Mouse (Mus musculus) forebrain, embryonic 11.5 days (tissue): ENCODE measurements around the gene Lgi2. TPM values are rescaled to one million over a fixed set of nuclear protein-coding genes. Genes with fewer than 3 reads are reported as not detected.

ENCODE experiments used
- ATAC-seq: fragments of 200-750 bp; cut with Nextera tagmentation; replicated peaks from 2 replicates; pipeline ENCODE4 v1.8.0; 2017; ENCODE audit warnings: moderate TSS enrichment; ENCODE audit not compliant: low FRiP score
- DNase-seq: peaks from one replicate; pipeline ENCODE4 v3.0.0-alpha.2; 2017; ENCODE audit warnings: low spot score
- H3K27ac ChIP-seq: fragments of 300-500 bp; sonication (generic); 2 replicates; pipeline ENCODE4 v1.5.1; 2014; ENCODE audit warnings: low read depth, low read length
- H3K27me3 ChIP-seq: fragments of 300-500 bp; sonication (generic); 2 replicates; pipeline ENCODE4 v1.6.1; 2014; ENCODE audit warnings: mild to moderate bottlenecking, low read length, mixed read lengths; ENCODE audit not compliant: control insufficient read depth, insufficient read depth
- H3K36me3 ChIP-seq: fragments of 300-500 bp; sonication (generic); 2 replicates; pipeline ENCODE4 v1.6.1; 2014; ENCODE audit warnings: mild to moderate bottlenecking, low read length, moderate library complexity, mixed read lengths; ENCODE audit not compliant: control insufficient read depth, insufficient read depth
- H3K4me1 ChIP-seq: fragments of 300-500 bp; sonication (generic); replicated peaks from 2 replicates; pipeline ENCODE4 v1.6.1; 2014; ENCODE audit warnings: low read length, mixed read lengths; ENCODE audit not compliant: control insufficient read depth, insufficient read depth
- H3K4me2 ChIP-seq: fragments of 300-500 bp; sonication (generic); 2 replicates; pipeline ENCODE4 v1.6.1; 2014; ENCODE audit warnings: low read depth, mild to moderate bottlenecking, low read length, moderate library complexity, mixed read lengths; ENCODE audit not compliant: severe bottlenecking
- H3K4me3 ChIP-seq: fragments of 300-500 bp; sonication (generic); 2 replicates; pipeline ENCODE4 v1.5.1; 2014; ENCODE audit warnings: low read depth, low read length
- H3K9ac ChIP-seq: fragments of 300-500 bp; sonication (generic); 2 replicates; pipeline ENCODE4 v1.6.1; 2014; ENCODE audit warnings: low read length
- H3K9me3 ChIP-seq: fragments of 300-500 bp; sonication (generic); 2 replicates; pipeline ENCODE4 v1.6.1; 2016; ENCODE audit warnings: low read length, mixed read lengths; ENCODE audit not compliant: control insufficient read depth
- WGBS: fragments of 180-500 bp; shearing (Covaris S2); extraction: QIAGEN DNeasy Blood & Tissue Kit; methylation state at CpG from one replicate; pipeline ENCODE4 v1.1.7; 2014; 5-methylcytosine and 5-hydroxymethylcytosine counted together
- polyA plus RNA-seq: library from polyadenylated mRNA; unstranded; fragments of >200 nt; fragmentation: Nextera tagmentation; extraction: Ambion mirVana; gene quantifications from 2 replicates; pipeline ENCODE4 v1.2.1, GENCODE M21; 2014

Lgi2 gene
- polyA plus RNA-seq, 1 experiment from 2014 or later, result 0.88 TPM

DNA sequence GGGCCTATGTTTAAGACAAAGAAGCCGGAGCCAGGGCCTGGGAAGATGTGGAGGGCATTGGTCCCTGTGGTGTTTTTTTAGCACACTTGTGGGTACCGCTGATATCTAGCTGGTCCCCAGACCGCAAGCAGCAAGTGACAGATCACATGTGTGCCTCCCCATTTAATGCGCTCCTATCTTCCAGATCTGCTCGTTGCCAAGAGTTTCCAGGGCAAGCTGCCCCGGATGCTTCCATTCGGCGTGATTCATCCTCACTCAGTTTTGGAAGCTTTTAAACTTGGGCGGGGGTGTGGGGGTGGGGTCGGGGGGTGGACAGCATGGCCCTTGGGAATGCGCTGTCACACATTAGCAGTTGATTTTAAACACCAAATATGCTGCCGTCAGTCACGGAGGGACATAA lies 61.6 kb downstream of the Lgi2 start:
- Histone ChIP-seq H3K27ac (no peak overlapping the region), H3K9ac (no peak overlapping the region), H3K36me3 (no peaks in the 10 kb centered on the region), H3K4me1 (no peaks in the 10 kb centered on the region), H3K27me3 (no peaks in the 10 kb centered on the region), H3K9me3 (no peaks in the 10 kb centered on the region), H3K4me2 (no peak overlapping the region), H3K4me3 (no peak overlapping the region)
- DNase-seq (no peak), ATAC-seq (no peak)
- 91% methylated on average over 13 of the region's 13 CpGs for WGBS

DNA sequence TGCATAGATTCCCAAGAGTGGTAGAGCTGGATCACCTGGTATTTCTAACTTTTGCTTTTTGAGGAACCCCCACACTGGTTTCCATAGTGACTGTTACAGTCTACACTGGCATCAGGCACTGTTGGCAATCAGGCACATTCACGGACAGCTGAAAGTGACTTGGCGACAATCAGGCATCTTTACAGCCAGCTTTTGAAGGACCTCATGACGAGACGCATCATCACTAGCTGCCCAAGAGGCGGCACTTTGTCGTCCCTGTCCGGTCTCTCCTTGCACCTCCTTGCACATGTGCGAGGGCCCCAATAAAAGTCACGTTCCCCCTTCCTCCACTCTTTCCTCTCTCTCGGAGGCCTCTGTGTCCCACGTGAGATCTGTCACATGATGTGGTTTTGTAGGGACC lies 62.1 kb downstream of the Lgi2 start:
- WGBS, result 93% methylated on average over 11 of the region's 11 CpGs
- H3K4me2 ChIP-seq, result no peak overlapping the region
- no peak for ATAC-seq

DNA sequence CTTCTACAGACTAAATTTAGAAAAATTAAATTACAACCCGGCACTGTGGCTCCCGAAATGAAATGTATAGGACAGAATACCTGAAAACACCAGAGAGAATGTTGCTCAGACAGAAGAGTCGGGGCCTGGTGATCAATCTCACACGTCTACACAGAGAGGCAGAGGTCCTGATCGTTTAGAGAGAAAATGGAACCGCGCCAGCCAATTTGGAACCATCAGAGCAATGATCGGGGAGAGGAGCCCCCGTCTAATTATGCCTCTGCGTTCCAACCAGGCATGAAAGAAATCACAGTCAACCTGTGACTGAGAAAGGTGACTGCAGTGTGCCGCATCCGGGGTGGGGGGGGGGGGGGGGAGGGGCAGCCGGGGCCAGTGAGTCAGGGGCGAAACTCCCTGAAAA lies 70.6 kb downstream of the Lgi2 start:
- no peak overlapping the region for H3K27ac ChIP-seq
- H3K27me3 ChIP-seq, result no peaks in the 10 kb centered on the region
- no peak for DNase-seq
- H3K4me2 ChIP-seq, result no peak overlapping the region
- no peaks in the 10 kb centered on the region for H3K9me3 ChIP-seq
- H3K9ac ChIP-seq, result no peak overlapping the region
- ATAC-seq, result no peak
- H3K36me3 ChIP-seq, result no peaks in the 10 kb centered on the region
- WGBS, result 67% methylated on average over 13 of the region's 14 CpGs
- H3K4me1 ChIP-seq, result no peaks in the 10 kb centered on the region
- no peak overlapping the region for H3K4me3 ChIP-seq

More for the DNA sequence above, 62.1 kb downstream of the Lgi2 start:
- H3K4me3 ChIP-seq, result no peak overlapping the region
- DNase-seq, result no peak
- no peak overlapping the region for H3K9ac ChIP-seq
- no peaks in the 10 kb centered on the region for H3K9me3 ChIP-seq
- H3K27ac ChIP-seq, result no peak overlapping the region
- H3K4me1 ChIP-seq, result no peaks in the 10 kb centered on the region
- no peaks in the 10 kb centered on the region for H3K36me3 ChIP-seq
- no peaks in the 10 kb centered on the region for H3K27me3 ChIP-seq

DNA sequence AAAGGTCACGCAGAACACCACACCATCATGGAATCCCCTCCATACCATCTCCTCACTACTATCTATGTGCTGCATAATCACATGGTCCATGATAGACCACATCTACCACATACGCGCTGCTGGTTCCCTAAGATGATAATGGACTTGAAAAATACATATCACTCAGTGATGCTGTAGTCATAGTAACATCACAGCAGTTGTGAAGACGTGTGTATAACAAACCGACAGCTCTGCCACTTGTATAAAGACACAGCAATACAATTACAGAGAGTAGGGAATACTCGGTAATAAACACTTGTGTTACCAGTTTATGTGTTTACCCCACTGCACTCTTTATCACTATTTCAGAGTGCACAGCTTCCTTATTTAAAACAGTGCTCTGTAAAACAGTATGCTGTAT lies 74.8 kb downstream of the Lgi2 start:
- H3K36me3 ChIP-seq, result no peaks in the 10 kb centered on the region
- no peaks in the 10 kb centered on the region for H3K4me1 ChIP-seq
- no peak overlapping the region for H3K4me2 ChIP-seq
- no peak overlapping the region for H3K9ac ChIP-seq
- DNase-seq (no peak), ATAC-seq (no peak)
- no peaks in the 10 kb centered on the region for H3K27me3 ChIP-seq
- no peak overlapping the region for H3K27ac ChIP-seq
- no peak overlapping the region for H3K4me3 ChIP-seq
- 91% methylated on average over 6 of the region's 6 CpGs for WGBS
- H3K9me3 ChIP-seq, result no peaks in the 10 kb centered on the region

DNA sequence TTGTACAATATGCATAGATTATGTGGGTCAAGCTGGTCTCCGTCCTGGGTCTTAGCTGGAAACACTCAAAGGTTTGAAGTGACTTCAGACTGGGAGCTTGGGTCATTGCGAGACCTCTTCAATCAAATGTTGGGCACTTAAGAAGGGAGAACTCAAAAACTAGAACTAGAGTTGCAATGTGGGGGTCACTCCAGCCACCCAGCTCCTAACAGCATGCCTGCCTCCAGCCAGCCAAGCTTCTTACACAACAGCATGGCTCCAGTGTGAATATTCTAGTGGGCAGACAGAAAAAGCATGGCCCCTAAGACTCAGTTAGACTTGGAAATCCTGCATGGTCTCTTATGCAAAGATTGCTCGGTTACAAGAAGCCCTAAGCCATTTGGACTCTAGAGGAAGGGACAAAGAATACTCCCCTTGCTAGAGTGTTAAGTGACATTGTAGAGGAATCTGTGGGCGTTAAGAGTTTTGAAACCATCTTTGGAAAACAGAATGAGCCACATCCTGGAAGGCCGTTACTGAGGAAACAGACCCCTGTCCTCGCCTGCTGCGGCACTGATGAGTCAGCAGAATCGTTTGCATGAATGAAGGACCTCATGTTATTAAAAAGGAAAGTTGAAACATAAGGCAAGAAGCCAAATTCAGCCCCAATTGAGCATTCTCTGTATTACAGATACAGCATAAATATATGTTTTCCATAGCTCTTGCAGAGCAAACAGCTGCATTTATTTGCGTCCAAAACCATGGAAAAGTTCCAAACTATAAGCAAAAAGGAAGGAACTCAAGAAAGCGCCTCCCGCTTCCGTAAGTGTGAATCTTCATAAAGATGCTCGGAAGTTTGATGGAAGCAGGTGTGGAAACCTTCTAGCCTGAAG lies 78.5 kb downstream of the Lgi2 start:
- Histone ChIP-seq H3K9me3 (no peaks in the 10 kb centered on the region), H3K27me3 (no peaks in the 10 kb centered on the region), H3K4me2 (no peak overlapping the region), H3K27ac (no peak overlapping the region), H3K9ac (no peak overlapping the region), H3K4me1 (no peaks in the 10 kb centered on the region), H3K36me3 (no peaks in the 10 kb centered on the region), H3K4me3 (no peak overlapping the region)
- DNase-seq (no peak), ATAC-seq (no peak)
- 88% methylated on average over 13 of the region's 13 CpGs for WGBS

Other genes starting within 250 kb of the Lgi2 start
- gene Sod3, start 202.7 kb downstream of the Lgi2 start, polyA plus RNA-seq, result 0.20 and 0.39 TPM in 2 replicates
- gene Ccdc149, start 94.9 kb downstream of the Lgi2 start, polyA plus RNA-seq, result 3.1 and 3.2 TPM in 2 replicates
- 9.0 and 9.5 TPM in 2 replicates for gene Sepsecs, start 103.2 kb upstream of the Lgi2 start, polyA plus RNA-seq
- gene Pi4k2b, start 175.1 kb upstream of the Lgi2 start, polyA plus RNA-seq, result 18.0 and 18.9 TPM in 2 replicates
- gene Zcchc4, start 208.9 kb upstream of the Lgi2 start, polyA plus RNA-seq, result 20.7 and 24.8 TPM in 2 replicates